Mouse (Mus musculus) splenic B cell, adult 2 months (primary cell): Measurements from ENCODE around the gene Fkrp.
A peak's percentile ranks its signal among the peaks of the same experiment; 100 is the strongest.

ENCODE experiments used
- DNase-seq: peaks from one replicate; pipeline ENCODE4 v3.0.0-alpha.2; 2011; ENCODE audit warnings: low read depth, low spot score
- H3K27me3 ChIP-seq: 2 replicates; pipeline ENCODE4 v1.6.1; 2012; ENCODE audit warnings: mild to moderate bottlenecking, low read length, moderate library complexity, mixed read lengths; ENCODE audit not compliant: control insufficient read depth, poor library complexity, insufficient read depth, severe bottlenecking
- H3K36me3 ChIP-seq: 2 replicates; pipeline ENCODE4 v1.6.1; 2012; ENCODE audit warnings: mild to moderate bottlenecking, low read length, moderate library complexity, mixed read lengths; ENCODE audit not compliant: control insufficient read depth, poor library complexity, insufficient read depth, severe bottlenecking

Fkrp gene

GRCm38 (mm10) chr7:16841561-16842560 lies 25.3 kb upstream of the Fkrp start:
- DNase-seq: peak; percentile 81
- Histone ChIP-seq H3K36me3 (peaks cover 1% of the 10 kb centered on the region), H3K27me3 (no peaks in the 10 kb centered on the region)

- peaks cover 1% of the 10 kb centered on the region for H3K36me3 ChIP-seq
- no peaks in the 10 kb centered on the region for H3K27me3 ChIP-seq
- no peak for DNase-seq
Observed at GRCm38 (mm10) chr7:16841078-16841477, 24.5 kb upstream of the Fkrp start.

- Histone ChIP-seq H3K27me3 (no peaks in the 10 kb centered on the region), H3K36me3 (peaks cover 1% of the 10 kb centered on the region)
- DNase-seq: no peak
Observed at GRCm38 (mm10) chr7:16840109-16840491, 23.6 kb upstream of the Fkrp start.

GRCm38 (mm10) chr7:16839427-16840108 lies 23.0 kb upstream of the Fkrp start:
- H3K36me3 ChIP-seq: peaks cover 1% of the 10 kb centered on the region
- no peaks in the 10 kb centered on the region for H3K27me3 ChIP-seq
- DNase-seq: no peak

GRCm38 (mm10) chr7:16838804-16839426 lies 22.4 kb upstream of the Fkrp start:
- no peak for DNase-seq
- Histone ChIP-seq H3K27me3 (no peaks in the 10 kb centered on the region), H3K36me3 (peaks cover 1% of the 10 kb centered on the region)

GRCm38 (mm10) chr7:16837916-16838803 lies 21.6 kb upstream of the Fkrp start:
- peaks cover 3% of the 10 kb centered on the region for H3K36me3 ChIP-seq
- DNase-seq: peak; percentile 55
- H3K27me3 ChIP-seq: no peaks in the 10 kb centered on the region

GRCm38 (mm10) chr7:16830449-16830848 lies 13.9 kb upstream of the Fkrp start:
- no peaks in the 10 kb centered on the region for H3K27me3 ChIP-seq
- no peak for DNase-seq

GRCm38 (mm10) chr7:16827274-16827673 lies 10.7 kb upstream of the Fkrp start:
- Histone ChIP-seq H3K27me3 (no peaks in the 10 kb centered on the region), H3K36me3 (peaks cover 2% of the 10 kb centered on the region)
- DNase-seq: no peak

More at GRCm38 (mm10) chr7:16830449-16830848, 13.9 kb upstream of the Fkrp start:
- H3K36me3 ChIP-seq: peaks cover 4% of the 10 kb centered on the region

GRCm38 (mm10) chr7:16826571-16826970 lies 10.0 kb upstream of the Fkrp start:
- no peak for DNase-seq
- peaks cover 2% of the 10 kb centered on the region for H3K36me3 ChIP-seq

GRCm38 (mm10) chr7:16825785-16826184 lies 9.3 kb upstream of the Fkrp start:
- Histone ChIP-seq H3K27me3 (no peaks in the 10 kb centered on the region), H3K36me3 (peaks cover 2% of the 10 kb centered on the region)
- DNase-seq: peak; percentile 90

More at GRCm38 (mm10) chr7:16826571-16826970, 10.0 kb upstream of the Fkrp start:
- H3K27me3 ChIP-seq: no peaks in the 10 kb centered on the region

- H3K27me3 ChIP-seq: no peaks in the 10 kb centered on the region
- DNase-seq: no peak
- H3K36me3 ChIP-seq: no peaks in the 10 kb centered on the region; the same call in none of the 2 replicates
Observed at GRCm38 (mm10) chr7:16823734-16824133, 7.2 kb upstream of the Fkrp start.

GRCm38 (mm10) chr7:16821669-16822101 lies 5.2 kb upstream of the Fkrp start:
- no peak for DNase-seq
- Histone ChIP-seq H3K36me3 (no peaks in the 10 kb centered on the region; the same call in none of the 2 replicates), H3K27me3 (no peaks in the 10 kb centered on the region)

GRCm38 (mm10) chr7:16821091-16821490 lies 4.6 kb upstream of the Fkrp start:
- no peaks in the 10 kb centered on the region; the same call in none of the 2 replicates for H3K36me3 ChIP-seq
- no peak for DNase-seq

GRCm38 (mm10) chr7:16820271-16820763 lies 3.8 kb upstream of the Fkrp start:
- H3K36me3 ChIP-seq: no peaks in the 10 kb centered on the region; the same call in none of the 2 replicates

More at GRCm38 (mm10) chr7:16821091-16821490, 4.6 kb upstream of the Fkrp start:
- H3K27me3 ChIP-seq: no peaks in the 10 kb centered on the region

More at GRCm38 (mm10) chr7:16820271-16820763, 3.8 kb upstream of the Fkrp start:
- no peaks in the 10 kb centered on the region for H3K27me3 ChIP-seq
- no peak for DNase-seq
